Mouse (Mus musculus): ENCODE results near the gene Gm7694.

Gm7694 gene

DNA sequence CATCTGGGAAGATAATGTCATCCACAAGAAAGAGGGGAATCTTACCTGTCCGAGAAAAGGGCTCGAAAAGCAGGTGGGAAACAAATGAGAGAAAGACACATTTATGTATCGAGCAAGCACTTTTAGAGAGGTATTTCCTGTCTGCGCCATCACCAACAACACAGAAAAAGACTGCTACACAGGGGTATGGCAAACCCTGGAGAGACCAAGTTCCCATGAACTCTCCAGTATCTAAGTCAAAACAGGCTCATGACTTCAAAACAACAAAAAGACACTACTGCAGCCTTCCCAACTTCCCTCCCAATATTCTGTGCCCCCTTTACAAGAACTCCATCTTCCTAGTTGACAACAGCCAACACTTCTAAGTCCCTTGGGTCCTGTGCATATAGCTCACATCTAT is at the start of gene Gm7694:
Gene Gm7694, minus strand, starts transcription at position 101 of the 400 bp plus-strand sequence.
- no peak for DNase-seq (ENCODE audit: low read depth, low spot score)

DNA sequence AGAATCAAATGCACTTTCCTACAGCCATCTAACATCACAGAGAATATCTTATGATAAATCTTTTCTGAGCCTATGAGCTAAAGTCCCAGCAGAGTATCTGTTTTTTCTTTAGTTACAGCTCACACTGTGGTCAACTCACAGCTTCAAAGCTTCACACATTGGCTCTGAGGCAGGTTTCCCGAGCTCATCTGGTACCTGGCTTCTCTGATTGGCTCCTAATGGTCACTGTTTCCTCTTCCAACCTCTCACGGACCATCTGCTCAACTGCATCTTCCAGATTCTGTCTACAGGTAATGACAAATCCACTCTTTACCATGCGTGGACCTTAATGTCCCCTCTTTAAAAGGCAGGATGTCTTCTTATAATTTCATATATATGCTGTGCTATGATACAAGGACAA is 47.2 kb upstream of the Gm7694 start:
- no peak for DNase-seq (ENCODE audit: low read depth, low spot score)

- DNase-seq (ENCODE audit: low read depth, low spot score): no peak
Measured at GRCm38 (mm10) chr1:170351080-170351479, 44.9 kb upstream of the Gm7694 start.

DNA sequence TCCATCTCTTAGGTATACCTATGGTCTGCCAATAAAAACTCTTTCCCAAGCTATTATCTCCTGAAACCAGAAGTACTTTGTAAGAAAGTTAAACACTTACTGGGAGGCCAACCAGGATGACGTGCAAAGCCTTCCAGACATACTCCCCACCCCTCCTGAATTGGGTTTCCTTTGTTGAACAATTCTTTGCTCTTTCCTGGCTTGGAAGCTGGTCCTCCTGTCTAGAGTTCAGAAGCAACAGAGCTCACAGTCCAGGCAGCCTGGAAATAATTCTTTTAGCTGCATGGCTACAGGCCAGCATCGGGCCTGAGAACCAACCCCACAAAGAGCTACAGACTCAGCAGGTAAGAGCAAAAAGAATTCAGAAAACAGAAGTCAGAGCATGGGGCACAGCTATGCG is 40.1 kb upstream of the Gm7694 start:
- no peak for DNase-seq (ENCODE audit: low read depth, low spot score)

DNA sequence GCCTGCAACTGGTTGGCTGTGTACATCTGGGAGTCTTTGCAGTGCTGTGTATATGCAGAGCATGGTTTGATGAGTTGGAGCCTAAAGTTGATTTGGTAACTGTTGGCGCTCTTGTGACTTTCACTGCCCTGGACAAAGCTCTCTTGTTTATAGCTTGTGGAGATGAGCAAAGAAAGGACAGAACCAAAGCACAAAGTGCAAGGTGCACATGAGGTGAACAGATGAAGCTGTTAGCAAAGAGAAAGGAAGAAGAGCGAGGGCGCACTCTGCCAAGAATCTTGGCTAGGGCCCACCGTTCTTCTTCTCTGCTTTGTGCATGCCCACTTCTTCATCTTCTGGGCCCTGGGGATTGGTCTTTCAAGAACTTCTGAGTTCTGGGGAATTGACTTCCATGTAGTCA is 37.8 kb upstream of the Gm7694 start:
- DNase-seq (ENCODE audit: low read depth, low spot score): no peak

DNA sequence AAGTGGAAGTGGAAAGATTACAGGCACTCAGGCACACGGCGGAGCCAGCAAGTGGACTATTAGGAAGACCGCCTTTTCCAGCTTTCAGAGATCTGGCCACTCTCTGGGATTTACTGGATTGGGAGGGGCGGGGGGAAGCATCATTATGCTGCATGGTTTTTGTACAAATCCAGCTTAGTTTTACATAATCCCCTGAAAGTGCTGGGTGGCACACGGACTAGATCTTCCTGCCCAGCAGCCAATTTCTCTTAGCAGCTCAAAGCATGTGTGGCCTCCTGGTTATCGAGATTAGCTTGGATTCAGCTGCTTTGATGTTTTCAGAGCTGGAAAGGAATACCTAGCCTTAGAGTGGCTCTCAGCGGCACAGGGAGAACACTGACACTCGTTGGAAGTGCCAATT is 36.9 kb upstream of the Gm7694 start:
- no peak for DNase-seq (ENCODE audit: low read depth, low spot score)

DNA sequence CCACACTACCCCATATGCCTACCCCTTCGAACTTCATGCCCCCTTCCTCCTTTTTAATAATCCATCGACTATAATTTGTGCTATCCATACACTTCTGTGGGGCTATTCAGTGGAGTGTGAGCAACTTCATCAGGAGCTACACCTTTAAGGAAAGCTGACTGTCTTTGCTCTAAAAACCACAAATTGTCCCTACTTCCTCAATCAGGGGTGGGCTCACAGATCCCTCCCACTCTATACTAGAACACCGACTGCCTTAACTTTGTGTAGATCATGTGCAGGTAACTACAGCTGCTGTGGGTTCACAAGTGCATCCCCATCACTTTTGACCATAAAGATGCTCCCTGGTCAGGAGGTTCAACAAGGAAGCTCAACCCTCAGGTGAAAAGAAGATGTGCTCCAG is 33.8 kb upstream of the Gm7694 start:
- DNase-seq (ENCODE audit: low read depth, low spot score): no peak

- no peak for DNase-seq (ENCODE audit: low read depth, low spot score)
Measured at GRCm38 (mm10) chr1:170332775-170333174, 26.6 kb upstream of the Gm7694 start.

DNA sequence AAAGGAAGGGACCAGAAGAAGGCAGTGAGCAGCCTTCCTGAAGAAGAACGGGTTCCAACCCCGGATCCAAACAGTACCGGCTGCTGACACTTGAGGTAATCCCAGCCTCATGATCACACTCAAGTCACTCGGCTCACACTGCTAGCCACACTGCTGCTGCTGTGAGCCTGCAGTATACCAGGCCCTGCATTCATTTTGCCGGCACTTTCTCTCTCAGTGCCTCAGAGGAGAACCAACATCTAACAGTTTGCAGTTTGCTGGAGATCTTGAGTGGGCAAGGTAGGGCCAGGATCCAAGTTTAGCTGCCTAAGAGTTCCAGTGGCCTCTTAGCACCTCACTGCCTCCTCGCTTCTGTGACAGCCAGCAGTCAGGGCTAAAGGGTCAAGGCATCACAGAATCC is 25.8 kb upstream of the Gm7694 start:
- DNase-seq (ENCODE audit: low read depth, low spot score): no peak

- no peak for DNase-seq (ENCODE audit: low read depth, low spot score)
Measured at GRCm38 (mm10) chr1:170325277-170325676, 19.1 kb upstream of the Gm7694 start.

GRCm38 (mm10) chr1:170324312-170324711 is 18.2 kb upstream of the Gm7694 start:
- no peak for DNase-seq (ENCODE audit: low read depth, low spot score)

DNA sequence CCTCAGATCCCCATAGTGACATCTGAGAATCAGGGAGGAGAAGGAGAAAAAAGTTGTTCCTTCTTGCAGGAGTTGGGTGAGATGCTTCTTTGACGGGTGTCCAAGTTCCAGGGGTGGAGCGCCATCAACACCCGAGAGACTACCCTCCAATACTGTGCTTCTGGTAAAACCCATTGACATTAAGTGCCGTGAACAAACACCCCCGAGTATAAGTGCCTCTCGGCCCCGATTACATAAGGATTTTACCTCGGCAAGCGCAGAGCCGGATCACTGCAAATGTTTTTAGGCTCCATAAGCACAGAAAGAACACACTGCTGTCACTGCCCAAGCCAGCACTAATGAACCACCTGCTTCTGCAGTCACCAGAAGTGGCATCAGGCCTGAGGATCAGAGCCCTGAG is 16.9 kb upstream of the Gm7694 start:
- no peak for DNase-seq (ENCODE audit: low read depth, low spot score)

DNA sequence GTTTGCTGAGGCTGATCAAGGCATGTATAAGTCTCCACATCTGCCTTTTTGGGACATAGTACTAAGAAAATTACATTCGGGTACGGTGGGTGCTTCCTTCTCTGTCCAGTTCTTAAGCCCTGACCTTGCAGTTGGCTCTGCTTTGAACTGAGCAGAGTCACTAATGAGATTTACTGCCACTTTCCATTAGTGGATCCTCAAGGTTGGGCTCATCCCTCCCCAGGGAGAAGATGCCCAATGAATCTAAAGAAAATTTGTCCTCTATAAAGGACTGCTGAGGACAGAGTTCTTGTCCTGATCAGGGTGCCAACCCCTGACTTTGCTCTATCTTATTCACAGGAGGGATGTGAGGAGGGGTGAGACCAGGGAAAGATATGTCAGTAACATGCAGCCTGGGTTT is 15.9 kb upstream of the Gm7694 start:
- no peak for DNase-seq (ENCODE audit: low read depth, low spot score)

- DNase-seq (ENCODE audit: low read depth, low spot score): no peak
Measured at GRCm38 (mm10) chr1:170311431-170311830, 5.3 kb upstream of the Gm7694 start.

- DNase-seq (ENCODE audit: low read depth, low spot score): no peak
Measured at GRCm38 (mm10) chr1:170308503-170308902, 2.4 kb upstream of the Gm7694 start, which contains the start of gene Spata46. Gene Spata46, plus strand, starts transcription at chr1:170308803.

DNA sequence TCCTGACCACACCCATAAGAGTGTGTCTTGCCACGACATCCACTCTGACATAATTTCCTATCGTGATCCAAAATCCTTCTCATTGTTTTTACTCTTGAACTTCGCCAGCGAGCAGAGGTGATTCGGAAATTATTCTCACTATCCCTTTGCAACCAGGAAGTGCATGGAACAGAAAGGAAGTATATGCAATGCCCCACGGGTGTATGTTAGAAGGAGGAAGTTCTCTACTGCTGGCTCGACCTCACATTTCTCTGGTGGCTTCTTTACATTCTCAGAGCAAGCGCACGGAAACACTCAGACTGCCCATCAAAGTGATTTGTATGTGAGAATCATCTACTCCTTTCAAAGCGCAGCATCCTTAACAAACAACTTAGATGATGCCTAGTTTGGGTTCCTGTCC is 1.1 kb downstream of the Gm7694 start:
- no peak for DNase-seq (ENCODE audit: low read depth, low spot score)

GRCm38 (mm10) chr1:170303103-170303502 is 3.0 kb downstream of the Gm7694 start:
- DNase-seq (ENCODE audit: low read depth, low spot score): peak; percentile 12

DNA sequence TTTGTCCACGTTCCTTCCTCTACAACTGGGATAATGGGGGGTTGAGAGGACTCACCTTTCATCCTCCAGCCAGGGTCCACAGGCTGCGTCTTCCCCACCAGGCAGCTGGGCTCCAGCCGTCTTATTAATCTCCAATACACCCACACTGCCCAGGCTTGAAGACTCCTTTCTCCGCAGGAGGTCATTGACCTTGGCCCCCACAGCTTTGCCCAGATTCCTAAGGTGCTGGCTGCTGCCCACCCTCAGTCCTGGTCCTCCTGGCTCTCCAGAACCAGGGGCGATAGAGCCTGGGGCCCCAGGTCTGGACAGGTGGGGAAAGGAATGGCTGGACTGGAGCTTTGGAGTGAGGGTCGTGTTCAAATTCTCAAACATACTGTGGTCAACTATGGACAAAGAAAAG is 3.7 kb downstream of the Gm7694 start:
- DNase-seq (ENCODE audit: low read depth, low spot score): no peak

DNA sequence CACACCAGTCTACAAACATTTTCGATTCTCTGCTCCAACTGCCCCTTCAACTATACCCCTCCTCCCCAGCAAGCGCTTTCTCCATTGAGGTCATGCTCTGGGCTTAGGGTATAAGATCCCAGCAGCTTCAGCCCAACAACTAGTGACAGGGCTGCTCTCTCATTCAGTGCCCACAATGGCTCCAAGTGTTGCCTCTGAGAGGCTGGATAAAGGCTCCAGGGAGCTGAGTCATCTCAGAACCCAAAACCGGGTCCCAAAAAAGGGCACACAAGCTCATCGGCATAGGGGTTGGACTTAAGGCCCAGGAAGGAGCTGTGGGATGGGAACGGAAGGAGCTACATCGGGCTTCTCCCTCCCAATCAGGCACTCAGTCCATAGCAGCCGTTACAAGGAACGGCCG is 4.4 kb downstream of the Gm7694 start:
- no peak for DNase-seq (ENCODE audit: low read depth, low spot score)

GRCm38 (mm10) chr1:170299496-170299895 is 6.6 kb downstream of the Gm7694 start:
- DNase-seq (ENCODE audit: low read depth, low spot score): no peak

GRCm38 (mm10) chr1:170294786-170295570 is 11.2 kb downstream of the Gm7694 start:
- DNase-seq (ENCODE audit: low read depth, low spot score): peak; percentile 5

GRCm38 (mm10) chr1:170293257-170293656 is 12.9 kb downstream of the Gm7694 start:
- no peak for DNase-seq (ENCODE audit: low read depth, low spot score)

DNA sequence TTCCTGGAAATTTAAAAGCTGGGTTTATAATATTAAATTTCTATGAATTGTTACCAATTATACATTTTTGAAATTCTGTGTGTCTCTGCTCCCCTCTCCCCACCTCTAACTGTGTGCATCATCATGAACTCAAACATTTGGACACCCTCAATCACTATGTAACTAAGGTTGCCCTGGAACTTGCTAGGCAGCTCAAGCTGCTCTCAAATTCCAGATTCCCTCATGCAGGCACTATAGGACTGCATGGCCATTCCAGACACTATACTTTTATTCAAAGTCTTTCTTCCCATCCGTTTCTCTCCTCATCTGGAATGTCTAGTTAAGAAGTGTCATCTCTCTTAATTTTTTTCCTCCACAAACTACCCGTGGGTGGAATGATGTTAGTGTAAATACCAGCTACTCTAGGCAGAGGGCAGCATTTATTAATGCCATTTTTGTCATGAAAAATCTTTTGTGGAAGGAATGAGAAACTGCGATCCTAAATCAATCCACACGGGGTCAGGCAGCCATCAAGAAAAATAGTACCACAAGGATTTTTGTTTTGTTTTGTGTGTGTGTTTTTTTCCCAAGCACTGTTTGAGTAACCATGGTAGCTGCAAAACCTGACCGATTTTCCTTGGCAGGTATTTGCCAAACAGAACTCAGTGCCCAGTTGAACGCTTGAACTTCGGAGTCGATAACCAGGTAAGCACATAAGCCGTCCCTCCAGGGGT is 13.7 kb downstream of the Gm7694 start:
- DNase-seq (ENCODE audit: low read depth, low spot score): peak; percentile 70
